Mouse (Mus musculus): ENCODE results near the gene Hoxd4.

Gene Hoxd4

DNA sequence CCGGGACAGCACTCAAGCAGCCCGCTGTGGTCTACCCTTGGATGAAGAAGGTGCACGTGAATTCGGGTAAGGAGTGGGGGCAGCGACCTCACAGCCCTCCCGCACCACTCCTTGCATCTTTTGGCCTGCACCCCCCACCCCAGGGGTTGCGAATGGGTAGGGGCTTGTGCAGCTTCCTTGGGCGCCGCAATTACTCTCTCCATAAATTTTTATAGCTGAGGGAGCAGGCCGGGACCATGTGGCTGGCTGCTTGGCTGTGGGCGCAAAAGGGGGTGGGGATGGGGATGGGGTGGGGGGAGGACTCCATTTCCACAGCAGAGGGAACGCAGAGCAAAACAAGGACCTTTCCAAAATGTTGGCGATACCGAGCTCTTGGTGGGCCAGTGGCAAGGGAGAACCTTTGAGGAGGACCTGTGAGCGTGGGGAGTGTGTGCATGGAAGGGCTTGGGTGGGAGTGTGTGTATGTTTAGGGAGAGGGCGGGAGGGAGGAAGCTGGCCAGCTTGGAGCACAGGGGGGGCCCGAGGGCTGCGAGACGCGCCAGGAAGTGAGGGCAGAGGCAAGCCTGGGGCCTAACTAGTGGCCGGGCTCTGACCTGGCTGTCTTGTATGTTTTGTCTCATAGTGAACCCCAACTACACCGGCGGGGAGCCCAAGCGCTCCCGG is 16.0 kb downstream of the Hoxd4 start:
- DNase-seq (ENCODE audit: low spot score in 2 of 2): no peak

DNA sequence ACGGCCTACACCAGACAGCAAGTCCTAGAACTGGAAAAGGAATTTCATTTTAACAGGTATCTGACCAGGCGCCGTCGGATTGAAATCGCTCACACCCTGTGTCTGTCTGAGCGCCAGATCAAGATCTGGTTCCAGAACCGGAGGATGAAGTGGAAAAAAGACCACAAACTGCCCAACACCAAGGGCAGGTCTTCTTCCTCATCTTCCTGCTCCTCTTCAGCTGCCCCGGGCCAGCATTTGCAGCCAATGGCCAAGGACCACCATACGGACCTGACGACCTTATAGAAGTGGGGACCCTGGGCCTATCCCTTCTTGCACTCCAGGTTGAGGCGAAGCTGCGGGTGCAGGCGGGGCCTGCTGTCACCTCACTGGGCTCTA is 16.6 kb downstream of the Hoxd4 start:
- no peak for DNase-seq (ENCODE audit: low spot score in 2 of 2)

DNA sequence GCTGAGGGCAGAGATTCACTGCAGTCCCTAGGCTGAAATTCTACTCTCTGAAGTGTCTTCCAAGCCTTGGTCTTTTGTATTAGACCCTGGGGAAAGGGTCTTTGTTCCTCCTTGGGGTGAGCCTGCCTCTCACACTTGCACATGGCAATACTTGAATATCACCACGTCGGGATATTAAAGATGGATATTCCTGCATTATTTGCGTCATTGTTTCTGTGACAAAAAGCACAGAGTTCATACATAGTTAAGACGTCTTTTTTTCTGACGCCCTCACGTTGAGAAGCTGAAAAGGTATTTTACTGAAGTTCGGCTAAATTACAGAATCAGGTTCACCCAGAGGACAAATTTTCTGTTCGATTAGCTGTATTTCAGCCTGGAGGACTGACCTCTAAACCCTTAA is 18.6 kb downstream of the Hoxd4 start:
- no peak for DNase-seq (ENCODE audit: low spot score in 2 of 2)

DNA sequence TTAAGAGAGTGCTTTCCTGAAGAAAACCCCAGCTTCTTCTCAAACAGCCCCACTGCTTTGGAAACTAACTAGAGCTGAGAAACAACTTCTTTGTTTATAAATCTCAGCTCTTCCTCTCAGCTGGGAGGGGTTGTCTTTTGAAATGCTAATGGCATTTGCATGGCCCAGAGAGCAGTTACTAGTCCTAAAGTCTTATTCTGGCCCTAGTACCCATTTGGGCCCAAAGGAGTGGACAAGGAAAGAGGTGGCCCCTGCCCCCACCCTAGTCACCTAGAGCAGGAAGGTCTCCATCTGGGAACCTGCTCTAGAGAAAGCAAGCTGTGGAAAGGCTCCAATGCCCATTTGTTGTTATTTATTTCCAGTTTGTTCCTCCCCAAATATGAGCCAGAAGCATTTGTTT is 19.3 kb downstream of the Hoxd4 start:
- no peak for DNase-seq (ENCODE audit: low spot score in 2 of 2)

DNA sequence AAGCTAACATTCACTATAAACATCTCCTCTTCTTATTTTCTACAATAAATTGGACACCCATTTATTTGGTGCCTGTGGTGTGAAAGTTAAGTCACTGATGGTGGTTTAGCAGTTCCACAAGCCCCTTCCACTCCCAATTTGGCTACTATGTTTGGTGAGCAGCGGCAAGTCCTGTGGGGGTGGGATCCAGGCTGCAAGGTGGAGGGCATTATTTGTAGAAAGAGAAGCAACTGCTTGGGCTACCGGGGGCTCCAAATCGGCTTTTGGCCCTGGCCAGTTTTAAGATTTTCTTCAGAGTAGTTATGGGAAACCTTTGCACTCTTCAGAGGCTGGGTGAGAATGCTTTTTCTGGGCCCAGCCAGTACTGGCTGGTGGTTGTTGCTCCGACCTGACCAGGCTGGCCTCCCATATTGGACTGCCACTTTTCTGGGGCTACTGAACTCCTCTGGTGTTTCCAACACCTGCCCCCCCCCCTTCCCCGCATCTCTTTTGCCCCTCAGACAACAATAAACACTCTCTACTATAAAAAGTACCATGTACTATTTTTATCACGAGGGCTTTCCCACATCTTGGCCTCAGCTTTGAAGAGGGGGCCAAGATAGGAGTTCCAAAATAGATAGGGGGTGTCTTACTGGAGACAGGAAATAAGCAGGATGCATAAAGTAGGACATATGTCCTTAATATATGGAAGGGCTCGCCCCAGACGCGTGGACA is 20.2 kb downstream of the Hoxd4 start:
- DNase-seq (ENCODE audit: low spot score in 2 of 2): no peak

DNA sequence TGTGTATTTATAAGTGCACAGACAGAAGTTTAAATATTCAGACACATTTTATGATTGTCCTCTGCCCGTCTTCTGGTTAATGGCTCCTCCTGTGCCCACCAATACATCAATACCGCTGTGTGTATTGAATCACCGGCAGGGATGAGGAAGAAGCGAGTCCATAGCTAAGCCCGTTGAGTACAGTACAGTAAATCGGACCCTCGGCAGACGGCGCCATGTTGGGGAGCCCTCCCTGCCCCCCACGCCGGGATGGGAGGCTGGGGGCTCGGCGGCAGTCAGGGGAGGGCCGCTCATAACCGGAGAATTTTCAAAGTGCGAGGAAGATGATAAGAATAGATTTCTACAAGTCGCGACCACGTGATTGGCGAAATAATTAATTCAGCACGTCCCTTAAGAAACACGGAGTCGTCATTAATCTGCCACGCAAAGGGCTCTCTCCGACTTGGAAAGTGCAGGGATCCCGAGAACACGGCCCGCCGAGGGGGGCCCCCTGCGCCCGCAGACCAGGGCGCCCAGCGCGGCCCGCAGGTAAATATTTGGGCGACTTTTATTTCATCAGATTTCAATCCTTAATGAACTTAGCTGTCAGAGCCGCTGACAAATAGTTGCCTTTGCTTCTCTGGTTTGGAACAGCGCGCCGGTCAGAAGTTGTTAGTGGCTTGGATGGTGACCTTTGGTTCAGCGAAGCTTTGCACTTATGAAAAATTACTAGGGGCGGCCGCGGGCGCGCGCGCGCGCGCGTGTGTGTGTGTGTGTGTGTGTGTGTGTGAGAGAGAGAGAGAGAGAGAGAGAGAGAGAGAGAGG is 21.0 kb downstream of the Hoxd4 start:
- no peak for DNase-seq (ENCODE audit: low spot score in 2 of 2)

DNA sequence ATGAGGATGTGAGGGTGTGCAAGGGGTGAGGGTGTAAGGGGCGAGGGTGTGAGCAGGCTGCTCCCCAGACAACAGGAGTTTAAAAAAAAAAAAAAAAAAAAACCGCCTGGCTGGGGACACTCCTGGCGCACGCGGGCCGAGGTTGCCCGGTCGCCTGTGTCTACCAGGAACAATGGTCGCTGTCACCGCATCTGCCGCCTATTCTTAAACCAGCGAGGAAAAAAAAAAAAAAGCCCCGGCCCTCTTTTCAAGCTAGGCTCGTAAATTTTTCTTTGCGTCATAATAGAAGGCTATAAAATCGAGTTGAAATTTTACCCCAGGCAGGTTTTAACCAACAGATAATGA is 21.6 kb downstream of the Hoxd4 start:
- DNase-seq (ENCODE audit: low spot score in 2 of 2): no peak

DNA sequence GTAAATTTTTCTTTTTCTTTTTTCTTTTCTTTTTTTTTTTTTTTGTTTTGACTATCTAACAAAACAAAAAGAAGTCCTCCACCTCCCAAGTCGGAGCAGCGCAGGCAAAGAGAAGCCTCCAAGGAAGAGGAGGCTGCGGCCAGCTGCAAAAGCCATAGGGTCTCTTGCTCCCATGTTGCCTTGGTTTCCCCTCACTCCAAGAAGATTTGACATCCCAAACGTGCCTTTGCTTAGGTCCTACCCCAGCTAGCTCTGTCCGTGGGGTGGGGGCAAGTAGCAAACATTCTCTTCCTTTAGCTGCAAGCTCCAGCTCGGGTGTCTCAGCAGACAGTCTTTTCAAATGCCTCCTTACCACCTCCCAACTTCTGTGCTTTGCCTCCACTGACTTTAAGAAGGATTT is 22.0 kb downstream of the Hoxd4 start:
- DNase-seq (ENCODE audit: low spot score in 2 of 2): no peak

DNA sequence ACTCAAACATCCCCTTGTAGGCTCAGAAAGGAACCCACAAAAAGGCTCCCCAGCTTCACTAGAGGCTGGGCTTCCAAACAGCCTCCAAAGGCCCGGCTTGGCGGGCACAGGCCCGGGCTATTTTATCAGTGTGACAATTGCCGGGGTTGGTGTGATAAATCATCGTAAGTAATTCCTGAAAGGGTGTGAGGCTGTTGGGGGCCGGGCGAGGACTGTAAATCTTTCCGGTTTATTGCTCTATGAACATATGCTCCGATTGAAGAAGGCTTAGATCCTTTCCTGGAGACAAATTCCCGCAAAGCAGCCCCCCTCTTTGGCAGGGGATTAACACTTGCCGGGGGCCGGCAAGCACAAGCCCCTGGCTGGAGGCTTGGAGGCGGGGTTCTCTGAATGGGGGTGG is 22.7 kb downstream of the Hoxd4 start:
- DNase-seq (ENCODE audit: low spot score in 2 of 2): no peak

DNA sequence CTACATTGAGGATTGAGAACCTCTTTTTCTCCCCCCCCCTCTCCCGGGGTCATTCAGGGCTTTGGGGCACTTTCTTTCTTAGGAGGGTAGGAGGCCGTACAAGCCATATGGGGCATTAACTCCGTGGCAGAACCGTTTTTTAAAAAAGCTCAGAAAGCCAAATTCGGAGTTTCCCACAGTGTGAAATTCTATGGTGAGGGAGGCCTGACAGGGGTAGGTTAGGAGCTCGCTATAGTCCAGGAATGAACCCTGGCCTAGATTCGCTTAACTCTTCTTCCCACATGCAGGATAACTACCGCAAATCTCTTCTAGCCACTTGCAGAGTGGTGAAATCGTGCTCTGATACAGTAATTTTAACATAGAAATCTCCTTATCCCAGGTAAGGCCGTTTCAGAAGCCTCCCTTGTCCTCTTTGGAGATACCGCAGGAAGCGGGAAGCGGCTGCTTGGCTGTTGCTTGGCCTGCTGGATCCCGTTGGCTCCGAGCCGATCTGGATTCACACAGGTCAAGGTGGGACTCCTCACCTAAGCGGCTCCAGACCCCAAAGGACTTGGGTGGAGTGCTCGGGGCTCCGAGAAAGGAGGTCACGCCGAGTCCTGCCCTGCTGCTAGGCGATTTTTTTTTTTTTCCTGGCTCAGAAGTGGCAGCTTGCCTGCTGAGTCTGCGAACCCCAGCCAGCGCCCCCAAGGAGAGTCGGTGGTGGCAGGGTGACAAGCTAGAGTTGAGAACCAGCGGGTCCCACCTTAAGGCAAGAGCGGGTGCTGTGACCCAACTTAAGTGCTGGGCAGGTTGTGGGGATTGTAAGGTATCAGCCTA is 23.5 kb downstream of the Hoxd4 start:
- DNase-seq (ENCODE audit: low spot score in 2 of 2): no peak

DNA sequence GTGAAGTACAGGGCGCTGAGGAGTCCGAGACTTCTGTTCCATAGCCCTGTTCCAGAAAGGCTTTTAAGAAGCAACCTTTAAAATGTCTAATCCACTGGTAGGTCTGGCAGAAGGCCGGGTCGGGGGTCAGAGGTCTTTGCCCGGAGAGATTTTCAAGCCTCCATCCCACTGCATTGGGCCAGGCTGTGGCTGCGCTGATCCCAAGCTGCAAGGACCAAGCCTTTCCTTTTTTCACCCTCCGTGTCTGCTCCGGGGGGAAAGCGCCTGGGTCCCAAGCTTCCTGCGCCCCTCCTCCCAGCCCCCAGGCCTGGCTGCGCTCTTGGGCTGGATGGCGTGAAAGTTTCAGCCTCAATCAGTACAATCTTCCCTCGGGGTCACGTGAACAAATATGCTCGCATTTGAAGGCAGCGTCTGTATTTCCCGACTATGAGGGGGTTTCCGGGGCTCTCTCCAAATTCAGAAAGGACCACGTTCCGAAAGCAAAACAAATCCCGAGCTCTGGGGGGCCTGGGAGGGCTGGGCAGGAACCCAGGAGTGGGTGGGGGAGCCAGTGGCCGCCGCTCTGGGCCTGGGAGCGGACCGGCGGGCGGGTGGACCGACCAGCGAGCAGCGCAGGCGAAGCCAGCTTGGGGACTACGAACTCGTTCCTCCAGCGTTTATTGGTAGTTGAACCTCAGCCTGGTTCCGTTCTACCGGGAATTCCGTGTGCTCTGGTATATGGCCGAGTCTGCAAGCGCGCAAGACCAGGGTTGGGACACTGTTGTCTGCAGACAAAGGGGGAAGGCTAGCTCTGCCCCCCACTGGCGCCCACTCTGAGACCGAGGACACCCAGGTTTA is 24.3 kb downstream of the Hoxd4 start:
- no peak for DNase-seq (ENCODE audit: low spot score in 2 of 2)

DNA sequence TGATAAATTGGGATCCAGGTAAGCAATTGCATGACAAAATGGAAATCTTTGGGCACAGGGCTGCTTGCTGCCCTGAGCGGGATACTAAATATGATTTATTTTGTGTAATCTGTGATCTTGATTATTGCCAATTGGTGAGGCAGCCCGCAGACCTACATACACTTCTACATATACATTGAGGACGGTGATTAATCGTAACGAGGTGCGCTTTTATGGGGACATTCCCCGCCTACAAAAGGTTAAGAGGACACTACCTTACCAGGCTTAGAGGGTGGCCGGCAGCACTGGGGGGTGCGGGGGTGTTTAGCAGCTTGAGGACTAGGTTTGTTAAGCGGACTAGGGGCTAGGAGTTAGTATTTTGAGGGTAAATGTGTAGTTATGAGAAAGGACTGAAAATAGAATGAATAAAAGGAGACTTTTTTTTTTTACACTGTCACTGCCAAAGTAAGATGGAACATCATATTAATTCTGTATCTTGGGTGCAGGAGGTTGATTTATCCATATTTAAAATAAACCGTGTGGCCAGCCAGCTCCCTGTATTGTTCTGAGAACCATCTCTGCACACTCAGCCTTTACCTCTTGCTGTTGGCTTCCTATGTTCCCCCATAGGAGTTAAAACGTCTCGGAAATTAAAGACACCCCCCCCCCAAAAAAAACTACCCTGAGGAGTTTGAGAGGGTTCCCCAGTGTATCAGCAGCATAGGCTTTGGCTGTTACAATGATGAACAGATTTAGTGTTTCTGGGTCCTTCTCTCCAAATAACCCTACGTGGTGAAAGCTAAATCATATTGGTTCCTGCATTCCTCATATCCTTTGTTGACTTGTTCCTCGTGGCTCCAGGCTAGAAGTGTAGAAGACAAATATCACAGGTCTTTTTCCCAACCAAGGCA is 25.2 kb downstream of the Hoxd4 start:
- DNase-seq (ENCODE audit: low spot score in 2 of 2): no peak

DNA sequence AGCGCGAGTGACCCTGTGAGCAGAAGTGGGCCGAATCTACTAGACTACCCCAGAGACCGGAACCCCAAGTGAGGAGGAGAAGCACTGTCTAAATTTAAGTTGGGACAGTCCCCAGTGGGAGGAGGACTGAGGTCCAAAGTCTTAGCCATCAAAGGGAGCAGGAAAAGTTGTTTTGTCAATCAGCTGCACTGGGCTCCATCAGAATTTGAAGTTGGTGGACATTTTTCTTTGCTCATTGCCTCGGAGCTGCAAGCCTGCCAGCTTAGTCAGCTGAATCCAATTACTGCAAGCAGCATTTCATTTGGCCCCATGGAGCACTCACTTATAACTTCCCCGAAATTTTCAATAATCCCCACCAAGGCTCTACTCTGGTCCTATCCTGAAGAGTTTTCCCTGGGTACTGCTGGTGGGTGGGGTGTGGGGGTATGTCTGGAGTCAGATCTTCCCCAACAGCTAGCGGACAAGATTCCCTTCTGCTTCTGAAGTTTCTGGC is 25.9 kb downstream of the Hoxd4 start:
- no peak for DNase-seq (ENCODE audit: low spot score in 2 of 2)

DNA sequence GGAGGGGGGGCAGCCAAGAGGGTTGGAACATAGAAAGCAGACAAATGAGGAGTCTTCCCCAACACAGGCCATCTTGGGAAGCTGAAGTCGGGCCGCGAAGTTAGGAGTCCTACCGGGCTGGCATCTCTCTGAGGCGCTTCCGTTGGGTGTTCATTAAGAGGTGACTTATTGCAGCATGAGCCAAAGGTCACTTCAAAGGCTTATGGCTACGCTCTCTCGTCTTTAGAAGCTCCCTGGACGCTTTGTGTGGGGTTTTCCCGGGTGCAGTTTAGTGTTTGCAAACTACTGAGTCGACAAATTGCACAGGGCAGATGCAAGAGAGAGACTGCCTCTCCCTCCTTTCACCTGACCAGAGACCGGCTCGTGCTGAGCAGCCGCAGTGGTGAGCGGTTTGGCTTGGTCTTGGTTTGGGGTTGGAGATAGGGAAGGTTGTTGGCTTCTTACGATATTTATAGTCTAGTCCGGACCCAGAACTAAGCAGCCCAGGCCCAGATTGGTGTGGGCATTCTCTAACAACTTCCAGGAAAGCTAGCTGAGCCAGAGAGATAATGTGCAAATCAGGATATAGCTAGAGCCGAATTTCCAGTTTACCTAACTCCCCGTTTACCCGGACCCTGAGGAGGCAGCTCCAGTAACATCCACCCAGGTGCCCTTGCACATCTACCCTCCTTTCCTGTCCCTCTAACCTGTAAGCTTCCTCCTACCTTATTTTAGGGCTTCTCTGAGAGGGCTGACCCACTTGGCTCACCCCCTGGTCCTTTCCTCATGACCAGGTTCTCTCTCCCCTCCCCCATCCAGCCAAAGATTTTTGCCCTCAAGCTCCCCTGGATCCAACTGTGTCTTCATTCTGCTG is 27.1 kb downstream of the Hoxd4 start:
- no peak for DNase-seq (ENCODE audit: low spot score in 2 of 2)

DNA sequence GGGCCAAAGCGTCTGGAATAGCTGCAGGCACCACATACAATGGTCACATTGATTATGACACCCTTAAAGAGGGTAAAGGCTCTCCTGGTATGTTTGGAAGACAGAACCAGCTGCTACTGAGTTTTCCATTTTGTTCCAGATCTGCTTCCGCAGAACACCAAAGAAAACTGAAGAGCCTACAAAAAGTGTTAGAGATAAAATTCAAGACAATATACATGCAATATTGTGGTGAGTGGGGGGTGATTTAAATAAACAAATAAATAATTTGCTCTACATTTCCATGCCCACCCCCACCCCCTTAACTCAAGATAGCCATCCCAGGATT is 27.7 kb downstream of the Hoxd4 start:
- no peak for DNase-seq (ENCODE audit: low spot score in 2 of 2)

DNA sequence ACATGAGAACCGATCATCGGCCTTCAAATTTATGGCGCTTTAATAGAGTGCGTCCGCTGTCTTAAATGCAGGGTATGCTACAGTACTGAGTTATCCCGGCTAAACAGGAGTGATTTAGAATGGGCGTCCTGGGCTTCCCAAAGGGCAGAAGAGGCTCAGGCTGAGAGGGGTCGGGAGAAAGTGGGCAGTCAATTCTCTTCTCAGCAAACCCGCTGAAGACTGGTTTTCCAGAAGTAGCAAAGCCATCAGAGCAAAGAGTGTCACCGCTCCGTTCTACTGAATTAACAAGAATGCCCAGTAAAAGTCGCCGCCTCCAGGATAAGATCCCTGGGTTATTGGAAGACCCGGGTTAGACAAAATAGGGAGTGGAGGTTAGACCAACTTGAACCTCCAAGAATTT is 28.1 kb downstream of the Hoxd4 start:
- DNase-seq (ENCODE audit: low spot score in 2 of 2): no peak

DNA sequence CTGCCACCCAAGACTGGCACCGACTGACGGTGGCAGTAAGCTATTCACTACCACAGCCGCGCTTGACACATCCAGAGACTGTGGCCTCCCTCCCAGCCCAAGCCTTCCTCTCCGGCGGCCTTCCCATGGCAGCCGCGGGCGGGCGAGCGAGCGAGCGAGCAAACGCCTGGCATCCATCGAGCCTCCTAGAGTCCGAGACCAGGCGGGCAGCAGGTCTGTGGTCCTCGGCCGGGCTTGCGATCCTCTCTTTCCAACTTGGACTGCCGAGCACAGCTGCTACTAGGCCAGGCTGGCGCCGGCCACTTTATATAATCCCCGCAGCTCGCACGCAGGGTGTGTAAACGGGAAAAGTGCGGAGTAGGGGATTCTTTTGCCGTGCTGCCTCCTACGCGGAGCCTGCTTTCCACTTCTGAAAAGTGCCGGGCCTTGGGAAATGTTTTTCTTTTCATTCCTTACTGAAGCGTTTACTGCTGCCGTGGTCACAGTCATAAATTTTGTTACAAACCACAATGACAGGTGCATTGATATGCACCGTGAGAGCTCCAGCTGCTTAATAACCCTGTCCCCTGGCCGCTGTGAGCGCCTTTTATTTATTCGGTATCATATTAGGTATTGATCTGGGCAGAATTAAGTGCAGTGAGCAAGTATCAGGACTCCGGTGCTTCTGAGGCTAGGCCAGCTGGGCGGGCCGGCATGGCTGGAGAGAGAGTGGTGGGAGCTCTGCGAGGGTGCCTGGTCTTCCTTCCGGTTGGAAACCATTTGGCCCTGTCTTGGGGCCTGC is 28.8 kb downstream of the Hoxd4 start:
- DNase-seq (ENCODE audit: low spot score in 2 of 2): no peak

DNA sequence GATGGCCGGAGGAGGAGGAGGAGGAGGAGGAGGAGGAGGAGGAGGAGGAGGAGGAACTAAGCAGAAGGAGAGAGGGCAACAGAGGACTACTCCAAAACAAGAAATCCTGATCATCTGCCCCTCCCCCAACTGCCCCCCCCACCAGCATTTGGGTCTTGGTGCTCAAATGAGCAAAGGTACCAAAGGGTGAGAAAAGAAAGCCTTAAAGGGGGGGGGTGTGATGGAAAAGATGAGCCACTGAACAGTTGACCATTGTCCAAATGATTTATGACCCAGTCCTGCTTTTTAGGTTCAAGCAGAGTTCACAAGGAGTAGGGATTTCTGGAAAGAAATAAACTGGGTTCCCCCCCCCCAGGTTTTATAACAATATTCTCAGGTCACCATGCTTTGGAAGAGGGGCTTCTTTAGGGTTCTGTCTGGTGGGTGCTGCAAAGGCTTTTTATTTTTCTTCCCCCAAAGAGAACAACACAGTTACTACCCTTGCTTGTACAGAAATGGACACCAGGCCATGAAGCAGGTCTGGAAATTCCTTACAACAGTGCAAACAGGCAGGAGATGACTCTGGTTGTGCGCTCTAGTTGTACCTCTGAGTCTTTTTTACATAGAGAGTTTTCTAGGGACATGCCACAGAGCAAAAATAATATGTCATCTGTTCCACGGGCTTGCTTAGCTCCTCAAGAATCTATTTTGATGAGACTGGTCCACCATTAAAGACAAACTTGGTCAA is 29.7 kb downstream of the Hoxd4 start:
- no peak for DNase-seq (ENCODE audit: low spot score in 2 of 2)
